Mouse (Mus musculus) liver, embryonic 14.5 days (tissue): ENCODE measurements around the gene Olfr332.
"Not testable (repeated sequence)": the region's sequence is repeated elsewhere in the genome, so short reads cannot be mapped to it uniquely, and the experiment has no call there.

ENCODE experiments used
- CTCF ChIP-seq: IDR thresholded peaks from 2 replicates; pipeline ENCODE4 v1.5.1; 2016; ENCODE audit warnings: antibody characterized with exemption, low read depth, control low read depth
- EP300 ChIP-seq: IDR thresholded peaks from 2 replicates; pipeline ENCODE4 v1.6.1; 2016; ENCODE audit warnings: antibody characterized with exemption, low read depth

- not testable (repeated sequence) for TF ChIP-seq EP300, CTCF
These were observed 26.6 kb upstream of the Olfr332 start for GRCm38 (mm10) chr11:58518916-58519315.
